Mouse (Mus musculus): ENCODE results near the gene Chchd6. TPM values are rescaled to one million over a fixed set of nuclear protein-coding genes. Genes with fewer than 3 reads are reported as not detected.

The Chchd6 gene
- polyA plus RNA-seq, 1 experiment from 2014 or later, result 48.9 TPM

DNA sequence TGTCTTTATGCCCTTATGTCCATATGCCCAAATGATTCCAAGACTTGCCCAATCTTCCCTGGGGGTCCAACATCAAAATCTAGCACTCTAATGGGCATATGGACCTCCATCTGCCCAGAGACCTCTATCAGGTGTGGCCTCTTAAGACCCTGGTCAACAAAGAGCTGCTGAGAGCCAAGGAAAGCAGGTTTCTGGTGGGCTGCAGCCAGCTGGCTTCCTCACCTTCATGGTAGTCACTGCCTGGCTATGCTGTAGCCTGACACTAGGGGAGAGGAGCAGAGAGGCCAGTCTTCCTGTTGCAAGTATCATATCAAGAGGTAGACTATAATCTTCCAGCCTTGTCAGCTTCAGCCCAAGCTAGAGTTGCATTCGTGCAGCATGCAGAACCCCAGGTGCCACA is 98.5 kb downstream of the Chchd6 start:
- ATAC-seq (ENCODE audit: insufficient number of reproducible peaks, low FRiP score, low TSS enrichment, low read depth), result no peak
- Histone ChIP-seq H3K4me3 (no peak overlapping the region), H3K27me3 (no peaks in the 10 kb centered on the region), H3K9ac (no peak overlapping the region), H3K4me1 (peaks cover 7% of the 10 kb centered on the region), H3K27ac (no peak overlapping the region), H3K36me3 (no peaks in the 10 kb centered on the region), H3K9me3 (no peaks in the 10 kb centered on the region), H3K4me2 (no peak overlapping the region)
- 73% methylated on average over 1 of the region's 1 CpGs for WGBS

GRCm38 (mm10) chr6:89492368-89492767 is 103.1 kb downstream of the Chchd6 start:
- Histone ChIP-seq H3K4me3 (no peak overlapping the region), H3K9me3 (no peaks in the 10 kb centered on the region), H3K27ac (no peak overlapping the region), H3K4me2 (no peak overlapping the region), H3K27me3 (no peaks in the 10 kb centered on the region), H3K36me3 (no peaks in the 10 kb centered on the region), H3K4me1 (no peaks in the 10 kb centered on the region), H3K9ac (no peak overlapping the region)
- WGBS, result 74% methylated on average over 4 of the region's 4 CpGs
- ATAC-seq (ENCODE audit: insufficient number of reproducible peaks, low FRiP score, low TSS enrichment, low read depth), result no peak

DNA sequence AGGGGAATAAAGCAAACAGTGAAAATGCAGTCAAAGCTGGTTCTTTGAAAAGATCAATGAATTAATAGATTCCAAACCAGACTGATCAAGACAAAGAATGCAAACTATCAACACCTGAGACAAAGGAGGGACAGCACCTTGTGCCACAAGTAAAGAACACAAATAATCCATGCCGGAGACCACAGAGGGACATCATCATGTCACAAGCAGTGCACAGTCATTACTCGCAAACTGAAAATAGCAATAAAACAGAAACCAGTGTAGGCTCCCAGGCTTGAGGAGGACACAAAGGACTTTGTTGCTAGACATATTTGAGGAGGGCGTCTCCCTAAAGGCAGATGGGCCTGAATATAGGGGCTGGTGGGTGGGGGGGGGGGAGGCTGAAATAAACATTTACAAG is 105.1 kb downstream of the Chchd6 start:
- Histone ChIP-seq H3K9me3 (no peaks in the 10 kb centered on the region), H3K4me1 (no peaks in the 10 kb centered on the region; the same call in 1 of the 2 replicates), H3K4me3 (no peak overlapping the region), H3K9ac (no peak overlapping the region), H3K27ac (no peak overlapping the region), H3K4me2 (no peak overlapping the region), H3K27me3 (no peaks in the 10 kb centered on the region), H3K36me3 (no peaks in the 10 kb centered on the region)
- WGBS, result 86% methylated on average over 3 of the region's 3 CpGs
- no peak for ATAC-seq (ENCODE audit: insufficient number of reproducible peaks, low FRiP score, low TSS enrichment, low read depth)

GRCm38 (mm10) chr6:89489533-89489932 is 105.9 kb downstream of the Chchd6 start:
- Histone ChIP-seq H3K4me3 (no peak overlapping the region), H3K27me3 (no peaks in the 10 kb centered on the region), H3K9ac (no peak overlapping the region), H3K9me3 (no peaks in the 10 kb centered on the region), H3K4me1 (no peaks in the 10 kb centered on the region; the same call in 1 of the 2 replicates), H3K36me3 (no peaks in the 10 kb centered on the region), H3K27ac (no peak overlapping the region), H3K4me2 (no peak overlapping the region)
- WGBS, result 93% methylated on average over 1 of the region's 1 CpGs
- no peak for ATAC-seq (ENCODE audit: insufficient number of reproducible peaks, low FRiP score, low TSS enrichment, low read depth)

- Histone ChIP-seq H3K27ac (no peak overlapping the region), H3K4me1 (no peaks in the 10 kb centered on the region; the same call in 1 of the 2 replicates), H3K9me3 (no peaks in the 10 kb centered on the region), H3K36me3 (no peaks in the 10 kb centered on the region), H3K4me2 (no peak overlapping the region), H3K9ac (no peak overlapping the region), H3K4me3 (no peak overlapping the region), H3K27me3 (no peaks in the 10 kb centered on the region)
- WGBS, result 42% methylated on average over 4 of the region's 4 CpGs
- no peak for ATAC-seq (ENCODE audit: insufficient number of reproducible peaks, low FRiP score, low TSS enrichment, low read depth)
These were observed 109.4 kb downstream of the Chchd6 start for GRCm38 (mm10) chr6:89486055-89486454.

DNA sequence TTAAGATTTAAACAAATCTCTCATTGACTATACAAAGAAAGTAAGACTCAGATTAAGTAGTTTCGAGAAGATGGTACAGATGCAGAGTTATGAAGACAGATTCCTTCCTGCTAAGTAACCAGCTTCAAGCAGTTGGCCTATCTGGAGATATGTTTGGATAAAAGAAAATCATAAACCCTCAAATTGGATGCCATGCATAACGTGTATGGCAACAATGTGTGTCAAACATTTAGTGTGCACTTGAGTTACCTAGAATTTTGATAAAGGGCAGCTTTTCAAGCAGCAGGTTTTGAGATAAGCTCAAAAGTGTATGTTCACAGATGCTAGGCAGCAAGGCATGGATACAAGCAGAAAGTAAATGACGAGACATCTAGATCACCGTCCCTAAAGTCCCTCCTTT is 114.3 kb downstream of the Chchd6 start:
- no peak overlapping the region for H3K9ac ChIP-seq

DNA sequence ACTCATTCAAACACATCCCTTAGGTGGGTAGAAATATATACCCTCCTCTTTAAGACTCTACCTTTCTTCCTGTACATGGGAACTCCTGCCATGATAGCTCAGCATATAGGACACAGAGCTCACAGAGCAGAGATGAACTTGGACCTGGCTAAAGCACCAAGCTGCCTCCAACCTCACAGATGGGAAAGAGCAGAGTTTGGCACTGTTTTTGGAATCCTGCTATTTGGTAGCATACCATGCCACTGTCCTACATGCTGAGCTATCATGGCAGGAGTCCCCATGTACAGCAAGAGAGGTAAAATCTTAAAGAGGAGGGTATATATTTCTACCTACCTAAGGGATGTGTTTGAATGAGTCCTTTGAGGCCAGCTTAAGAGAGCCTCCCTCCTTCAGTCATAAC is 127.5 kb downstream of the Chchd6 start:
- Histone ChIP-seq H3K9ac (no peak overlapping the region), H3K4me3 (no peak overlapping the region), H3K4me1 (no peaks in the 10 kb centered on the region), H3K27ac (no peak overlapping the region), H3K27me3 (no peaks in the 10 kb centered on the region), H3K36me3 (no peaks in the 10 kb centered on the region), H3K4me2 (no peak overlapping the region), H3K9me3 (no peaks in the 10 kb centered on the region)
- ATAC-seq (ENCODE audit: insufficient number of reproducible peaks, low FRiP score, low TSS enrichment, low read depth), result no peak

More for the DNA sequence above, 114.3 kb downstream of the Chchd6 start:
- Histone ChIP-seq H3K9me3 (no peaks in the 10 kb centered on the region), H3K4me2 (no peak overlapping the region), H3K27ac (no peak overlapping the region), H3K4me1 (no peaks in the 10 kb centered on the region; the same call in 1 of the 2 replicates), H3K27me3 (no peaks in the 10 kb centered on the region), H3K36me3 (no peaks in the 10 kb centered on the region), H3K4me3 (no peak overlapping the region)
- WGBS, result 86% methylated on average over 4 of the region's 4 CpGs
- no peak for ATAC-seq (ENCODE audit: insufficient number of reproducible peaks, low FRiP score, low TSS enrichment, low read depth)

GRCm38 (mm10) chr6:89467290-89467689 is 128.2 kb downstream of the Chchd6 start:
- H3K36me3 ChIP-seq, result no peaks in the 10 kb centered on the region
- no peak overlapping the region for H3K27ac ChIP-seq
- 82% methylated on average over 9 of the region's 9 CpGs for WGBS
- no peak overlapping the region for H3K4me2 ChIP-seq
- peaks cover 4% of the 10 kb centered on the region for H3K4me1 ChIP-seq
- no peak overlapping the region for H3K4me3 ChIP-seq
- no peak overlapping the region for H3K9ac ChIP-seq
- ATAC-seq (ENCODE audit: insufficient number of reproducible peaks, low FRiP score, low TSS enrichment, low read depth), result no peak
- H3K9me3 ChIP-seq, result no peaks in the 10 kb centered on the region
- H3K27me3 ChIP-seq, result no peaks in the 10 kb centered on the region

GRCm38 (mm10) chr6:89466875-89467274 is 128.6 kb downstream of the Chchd6 start:
- H3K36me3 ChIP-seq, result no peaks in the 10 kb centered on the region
- WGBS, result 71% methylated on average over 3 of the region's 3 CpGs

DNA sequence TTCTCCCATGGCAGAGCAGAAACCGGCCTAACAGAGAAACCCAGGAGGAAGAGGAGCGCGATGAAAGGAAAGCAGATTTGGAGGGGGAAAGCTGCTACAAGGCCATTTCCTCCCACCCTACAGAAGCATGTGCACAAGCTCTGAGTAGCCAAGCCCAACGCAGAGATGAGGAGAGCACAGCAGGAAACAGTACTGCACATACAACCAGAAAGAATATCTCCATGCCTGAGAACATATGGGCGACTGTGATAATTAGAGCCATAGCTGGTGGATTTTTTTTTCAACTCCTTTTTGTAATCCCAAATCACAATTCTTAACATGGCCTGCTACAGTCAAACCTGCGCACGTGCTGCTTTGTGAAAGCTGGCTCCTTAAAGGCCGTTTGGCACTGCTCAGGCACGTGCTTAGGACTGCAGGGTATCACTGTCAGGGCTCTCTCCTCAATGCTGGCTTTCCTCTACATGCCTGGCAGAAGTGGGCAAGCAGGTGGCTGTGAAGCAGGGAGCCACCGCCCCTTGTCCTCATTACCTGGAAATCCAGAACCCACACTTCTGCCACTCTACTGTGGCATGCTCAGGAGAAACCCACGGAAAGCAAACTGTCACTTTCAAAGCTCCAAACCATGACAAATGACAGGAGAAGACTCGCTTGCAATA is 129.3 kb downstream of the Chchd6 start:
- Histone ChIP-seq H3K27me3 (no peaks in the 10 kb centered on the region), H3K4me2 (no peak overlapping the region), H3K36me3 (no peaks in the 10 kb centered on the region), H3K27ac (no peak overlapping the region), H3K9me3 (no peaks in the 10 kb centered on the region), H3K4me3 (no peak overlapping the region), H3K9ac (no peak overlapping the region), H3K4me1 (peaks cover 15% of the 10 kb centered on the region)
- 71% methylated on average over 12 of the region's 12 CpGs for WGBS
- no peak for ATAC-seq (ENCODE audit: insufficient number of reproducible peaks, low FRiP score, low TSS enrichment, low read depth)

More at GRCm38 (mm10) chr6:89466875-89467274, 128.6 kb downstream of the Chchd6 start:
- no peak for ATAC-seq (ENCODE audit: insufficient number of reproducible peaks, low FRiP score, low TSS enrichment, low read depth)
- Histone ChIP-seq H3K4me2 (no peak overlapping the region), H3K4me1 (peaks cover 8% of the 10 kb centered on the region), H3K9me3 (no peaks in the 10 kb centered on the region), H3K27ac (no peak overlapping the region), H3K4me3 (no peak overlapping the region), H3K9ac (no peak overlapping the region), H3K27me3 (no peaks in the 10 kb centered on the region)

GRCm38 (mm10) chr6:89462223-89462760 is 133.2 kb downstream of the Chchd6 start:
- peaks cover 15% of the 10 kb centered on the region for H3K4me1 ChIP-seq
- no peak overlapping the region for H3K9ac ChIP-seq
- no peaks in the 10 kb centered on the region for H3K27me3 ChIP-seq
- peak overlapping the region; percentile 58; the same call in 1 of the 2 replicates for H3K27ac ChIP-seq
- H3K4me2 ChIP-seq, result no peak overlapping the region
- WGBS, result 64% methylated on average over 2 of the region's 2 CpGs
- no peak overlapping the region for H3K4me3 ChIP-seq
- H3K36me3 ChIP-seq, result no peaks in the 10 kb centered on the region
- ATAC-seq (ENCODE audit: insufficient number of reproducible peaks, low FRiP score, low TSS enrichment, low read depth), result no peak
- H3K9me3 ChIP-seq, result no peaks in the 10 kb centered on the region

DNA sequence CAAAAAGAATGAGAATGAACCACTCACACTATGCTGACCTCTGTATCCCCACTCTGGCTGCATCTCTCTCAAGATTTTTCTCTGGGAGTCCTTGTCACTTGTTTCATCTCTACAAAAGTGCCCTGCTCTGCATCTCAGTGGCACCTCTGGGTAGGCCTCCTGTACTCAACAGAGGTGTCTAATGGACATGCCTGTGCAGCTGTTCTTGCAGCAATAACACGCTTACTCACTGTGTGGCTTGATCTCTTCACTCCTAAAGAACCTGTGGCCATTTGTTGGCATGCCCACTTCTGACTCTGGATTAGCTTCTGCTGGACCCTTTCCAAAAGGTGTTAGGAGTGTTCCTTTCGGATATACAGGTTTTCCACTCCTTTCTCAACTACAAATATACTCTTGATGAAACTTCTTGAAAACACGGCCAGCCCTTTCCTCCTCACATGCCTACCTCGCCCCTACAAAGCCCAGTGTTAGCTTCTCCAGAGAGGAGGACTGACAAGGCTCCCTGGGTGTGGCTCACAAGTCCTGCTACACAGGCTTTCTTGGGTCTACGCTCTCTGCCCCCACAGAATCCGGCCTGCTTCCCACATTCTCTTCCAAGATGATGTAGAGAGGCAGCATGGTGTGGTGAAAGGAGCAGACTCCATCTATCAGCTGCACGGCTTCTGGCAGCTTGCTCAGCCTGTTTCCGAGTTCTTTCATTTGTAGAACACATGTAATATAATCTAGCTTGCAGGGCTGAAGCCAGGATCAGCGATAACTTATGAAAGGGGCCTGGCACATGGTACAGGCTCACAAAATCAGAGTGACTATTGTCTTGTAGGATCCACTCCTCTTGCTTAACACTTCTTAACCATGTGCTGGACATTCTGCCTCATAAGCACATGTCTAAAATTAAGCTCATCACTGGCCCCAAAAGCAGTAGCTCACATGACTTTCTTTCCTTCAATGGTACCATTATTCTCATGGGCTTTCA is 133.9 kb downstream of the Chchd6 start:
- ATAC-seq (ENCODE audit: insufficient number of reproducible peaks, low FRiP score, low TSS enrichment, low read depth), result no peak
- WGBS, result 49% methylated on average over 9 of the region's 9 CpGs

More for the DNA sequence above, 133.9 kb downstream of the Chchd6 start:
- no peak overlapping the region for H3K4me2 ChIP-seq
- no peaks in the 10 kb centered on the region for H3K27me3 ChIP-seq
- no peaks in the 10 kb centered on the region for H3K36me3 ChIP-seq
- H3K4me1 ChIP-seq, result peaks cover 17% of the 10 kb centered on the region
- peak overlapping the region; percentile 58 for H3K27ac ChIP-seq
- H3K9ac ChIP-seq, result no peak overlapping the region
- no peaks in the 10 kb centered on the region for H3K9me3 ChIP-seq
- H3K4me3 ChIP-seq, result no peak overlapping the region
